Mouse (Mus musculus) gastrocnemius, postnatal 10 days (tissue): ENCODE results near the gene Smc1b. TPM values are rescaled to one million over a fixed set of nuclear protein-coding genes. Genes with fewer than 3 reads are reported as not detected.
A peak's percentile ranks its signal among the peaks of the same experiment; 100 is the strongest.
"Not testable (repeated sequence)": the region's sequence is repeated elsewhere in the genome, so short reads cannot be mapped to it uniquely, and the experiment has no call there.

Experiments used
- DNase-seq: peaks from one replicate; pipeline ENCODE4 v3.0.0; 2021; ENCODE audit warnings: mixed read lengths
- total RNA-seq, 2 experiments: library from RNA; stranded (reverse); gene quantifications; 2 replicates each; pipeline ENCODE4 v1.2.3; 2021

Smc1b gene
- total RNA-seq, 2 experiments from 2014 or later, result 0.34 TPM; not detected in 1

- no peak for DNase-seq
Measured at GRCm38 (mm10) chr15:85132193-85132520, 393 bp upstream of the Smc1b start.

GRCm38 (mm10) chr15:85085641-85086040 lies 46.1 kb downstream of the Smc1b start:
- no peak for DNase-seq

- DNase-seq, result no peak
Measured at GRCm38 (mm10) chr15:85072651-85073050, 59.1 kb downstream of the Smc1b start.

GRCm38 (mm10) chr15:85070561-85070960 lies 61.2 kb downstream of the Smc1b start:
- no peak for DNase-seq

GRCm38 (mm10) chr15:85063421-85063820 lies 68.3 kb downstream of the Smc1b start:
- no peak for DNase-seq

- no peak for DNase-seq
Measured at GRCm38 (mm10) chr15:85055186-85055585, 76.6 kb downstream of the Smc1b start.

- DNase-seq, result no peak
Measured at GRCm38 (mm10) chr15:85054098-85054497, 77.7 kb downstream of the Smc1b start.

- DNase-seq, result no peak
Measured at GRCm38 (mm10) chr15:85049758-85050157, 82.0 kb downstream of the Smc1b start.

- DNase-seq, result no peak
Measured at GRCm38 (mm10) chr15:85047865-85048264, 83.9 kb downstream of the Smc1b start.

- DNase-seq, result no peak
Measured at GRCm38 (mm10) chr15:85046230-85046950, 85.4 kb downstream of the Smc1b start.

GRCm38 (mm10) chr15:85043761-85044160 lies 88.0 kb downstream of the Smc1b start:
- no peak for DNase-seq

- no peak for DNase-seq
Measured at GRCm38 (mm10) chr15:85043116-85043515, 88.6 kb downstream of the Smc1b start.

GRCm38 (mm10) chr15:85042361-85042954 lies 89.3 kb downstream of the Smc1b start:
- peak; percentile 51 for DNase-seq

- DNase-seq, result no peak
Measured at GRCm38 (mm10) chr15:85041546-85042225, 90.1 kb downstream of the Smc1b start.

GRCm38 (mm10) chr15:85037343-85037690 lies 94.4 kb downstream of the Smc1b start:
- no peak for DNase-seq

- DNase-seq, result peak; percentile 98
Measured at GRCm38 (mm10) chr15:85036566-85037342, 95.0 kb downstream of the Smc1b start.

- DNase-seq, result not testable (repeated sequence)
Measured at GRCm38 (mm10) chr15:85033916-85034315, 97.8 kb downstream of the Smc1b start.

- DNase-seq, result no peak
Measured at GRCm38 (mm10) chr15:85031866-85032265, 99.9 kb downstream of the Smc1b start.

- not testable (repeated sequence) for DNase-seq
Measured at GRCm38 (mm10) chr15:85030643-85031042, 101.1 kb downstream of the Smc1b start.

GRCm38 (mm10) chr15:85028648-85029047 lies 103.1 kb downstream of the Smc1b start, which contains the start of gene Fam118a:
Fam118a (plus strand) TSS chr15:85028948.
- DNase-seq, result not testable (repeated sequence)

- no peak for DNase-seq
Measured at GRCm38 (mm10) chr15:85027740-85028139, 104.0 kb downstream of the Smc1b start.

- no peak for DNase-seq
Measured at GRCm38 (mm10) chr15:85026197-85026596, 105.6 kb downstream of the Smc1b start.

- no peak for DNase-seq
Measured at GRCm38 (mm10) chr15:85022211-85022610, 109.6 kb downstream of the Smc1b start.
